Mouse (Mus musculus) layer of hippocampus, postnatal 10 days (tissue): ENCODE data around the gene A4galt. TPM values are rescaled to one million over a fixed set of nuclear protein-coding genes. Genes with fewer than 3 reads are reported as not detected.

Experiments used
- DNase-seq, 2 experiments: peaks; one replicate each; pipeline ENCODE4 v3.0.0; 2021; ENCODE audit warnings: low spot score in 2 of 2
- total RNA-seq, 2 experiments: library from RNA; stranded (reverse); gene quantifications; 2 replicates each; pipeline ENCODE4 v1.2.3; 2021

A4galt gene
- total RNA-seq, 2 experiments from 2014 or later: 3.0 to 5.0 TPM

- no peak for DNase-seq
Observed at GRCm38 (mm10) chr15:83226871-83227270, 24.7 kb downstream of the A4galt start.

GRCm38 (mm10) chr15:83226066-83226834 lies 25.3 kb downstream of the A4galt start:
- DNase-seq: no peak

- peak; percentile 49 to 59 for DNase-seq
Observed at GRCm38 (mm10) chr15:83224136-83224766, 27.3 kb downstream of the A4galt start.

- DNase-seq: peak in 1 of 2 experiments; percentile 23
Observed at GRCm38 (mm10) chr15:83223208-83223962, 28.2 kb downstream of the A4galt start.

- no peak for DNase-seq
Observed at GRCm38 (mm10) chr15:83221721-83222120, 29.9 kb downstream of the A4galt start.

GRCm38 (mm10) chr15:83220368-83221013 lies 31.1 kb downstream of the A4galt start:
- DNase-seq: no peak

- DNase-seq: no peak
Observed at GRCm38 (mm10) chr15:83215322-83216216, 36.0 kb downstream of the A4galt start.

- DNase-seq: peak; percentile 69 to 75
Observed at GRCm38 (mm10) chr15:83210229-83210628, 41.3 kb downstream of the A4galt start.

- no peak for DNase-seq
Observed at GRCm38 (mm10) chr15:83209719-83210118, 41.9 kb downstream of the A4galt start.

- DNase-seq: no peak
Observed at GRCm38 (mm10) chr15:83209092-83209695, 42.4 kb downstream of the A4galt start.

GRCm38 (mm10) chr15:83204731-83205451 lies 46.7 kb downstream of the A4galt start:
- DNase-seq: peak; percentile 50 to 63

- no peak for DNase-seq
Observed at GRCm38 (mm10) chr15:83202412-83202811, 49.2 kb downstream of the A4galt start.

GRCm38 (mm10) chr15:83193413-83193812 lies 58.2 kb downstream of the A4galt start:
- DNase-seq: no peak

- no peak for DNase-seq
Observed at GRCm38 (mm10) chr15:83182351-83182750, 69.2 kb downstream of the A4galt start.

- DNase-seq: no peak
Observed at GRCm38 (mm10) chr15:83181800-83182330, 69.7 kb downstream of the A4galt start.

GRCm38 (mm10) chr15:83180004-83180403 lies 71.6 kb downstream of the A4galt start:
- no peak for DNase-seq
